Mouse (Mus musculus) gastrocnemius, postnatal 25 days (tissue): ENCODE measurements around the gene Tspan12. TPM values are rescaled to one million over a fixed set of nuclear protein-coding genes. Genes with fewer than 3 reads are reported as not detected.
"Not testable (repeated sequence)": the region's sequence is repeated elsewhere in the genome, so short reads cannot be mapped to it uniquely, and the experiment has no call there.

Source experiments
- DNase-seq: peaks from one replicate; pipeline ENCODE4 v3.0.0; 2022
- total RNA-seq, 2 experiments: library from RNA; stranded (reverse); gene quantifications; 1 replicate in 1 of 2; 2 replicates in 1 of 2; pipeline ENCODE4 v1.2.3; 2021

The Tspan12 gene
- total RNA-seq, 2 experiments from 2014 or later, result 13.9 to 37.2 TPM

DNA sequence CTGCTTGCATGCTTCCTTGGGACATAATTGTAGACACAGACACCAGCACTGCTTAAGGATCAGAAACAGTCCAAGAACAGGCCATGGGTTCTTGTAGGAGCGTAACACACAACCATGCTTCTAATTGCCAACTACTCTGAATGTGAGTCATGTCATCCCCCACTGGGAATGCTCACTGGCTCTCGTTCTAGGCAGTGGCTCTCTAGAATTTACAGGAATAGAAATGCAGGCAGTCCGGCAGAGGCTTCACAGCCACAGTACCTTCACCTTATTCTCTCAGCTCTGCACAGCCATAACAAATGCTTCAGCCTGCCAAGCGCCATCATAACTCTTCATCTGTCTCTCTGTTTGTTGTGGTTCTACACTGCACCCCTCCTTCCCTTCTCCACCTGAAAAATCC is 23.9 kb downstream of the Tspan12 start:
- peak; percentile 19 for DNase-seq

DNA sequence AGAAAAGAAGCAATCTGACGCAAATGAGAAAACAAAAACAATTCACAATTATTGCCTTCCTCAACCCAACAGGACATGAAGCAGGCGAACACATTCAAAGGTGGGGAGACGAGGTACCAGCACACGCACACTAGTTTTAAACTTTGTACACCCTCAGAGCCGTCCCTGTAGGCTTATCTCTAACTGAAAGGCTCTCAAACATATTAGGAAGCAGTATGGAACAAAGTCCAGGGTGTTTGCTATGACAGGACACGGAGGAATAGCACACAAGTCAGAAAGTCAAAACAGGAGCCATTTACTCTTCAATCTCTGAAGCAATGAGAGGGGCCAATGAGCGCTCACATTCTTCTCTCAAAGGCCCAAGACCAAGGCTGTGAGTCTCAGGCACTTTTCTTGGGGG is 24.3 kb downstream of the Tspan12 start:
- no peak for DNase-seq

DNA sequence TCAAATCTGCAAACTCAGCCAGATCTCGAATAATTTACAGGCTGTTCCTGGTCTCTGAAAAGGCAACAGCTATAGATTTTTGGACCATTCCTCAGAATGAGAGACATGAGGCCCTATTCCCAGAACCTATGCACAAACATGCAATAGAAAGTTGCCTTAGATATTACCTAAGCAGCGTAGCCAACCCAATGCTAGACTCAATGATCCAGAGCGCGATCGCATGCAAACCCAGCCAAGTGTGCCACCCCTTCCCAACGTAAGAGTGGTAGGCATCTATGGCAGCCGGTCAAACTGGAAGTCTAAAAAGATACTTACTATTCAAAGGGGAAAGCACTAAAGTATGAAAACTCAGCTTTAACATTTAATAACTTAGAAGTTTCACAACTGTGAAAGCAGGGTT is 28.6 kb downstream of the Tspan12 start:
- no peak for DNase-seq

DNA sequence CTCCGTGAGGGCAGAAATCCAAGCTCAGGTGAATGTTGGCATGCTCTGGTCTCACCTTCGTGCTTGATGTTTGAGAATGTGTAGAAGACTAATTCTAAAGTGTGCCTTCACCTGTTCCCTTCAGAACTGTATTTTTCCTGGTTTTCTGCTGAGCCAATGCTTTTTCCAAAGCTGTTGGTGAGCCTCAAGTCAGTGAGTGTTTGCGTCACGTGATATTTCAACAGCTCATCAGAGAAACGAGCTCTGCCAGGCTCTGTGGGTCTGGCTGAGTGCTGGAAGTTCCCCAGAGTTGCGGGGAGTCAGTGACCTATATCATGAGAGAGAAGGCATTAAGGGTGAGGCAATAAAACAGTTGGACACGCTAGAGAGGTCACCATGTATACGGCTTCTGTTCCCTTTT is 29.0 kb downstream of the Tspan12 start:
- no peak for DNase-seq

DNA sequence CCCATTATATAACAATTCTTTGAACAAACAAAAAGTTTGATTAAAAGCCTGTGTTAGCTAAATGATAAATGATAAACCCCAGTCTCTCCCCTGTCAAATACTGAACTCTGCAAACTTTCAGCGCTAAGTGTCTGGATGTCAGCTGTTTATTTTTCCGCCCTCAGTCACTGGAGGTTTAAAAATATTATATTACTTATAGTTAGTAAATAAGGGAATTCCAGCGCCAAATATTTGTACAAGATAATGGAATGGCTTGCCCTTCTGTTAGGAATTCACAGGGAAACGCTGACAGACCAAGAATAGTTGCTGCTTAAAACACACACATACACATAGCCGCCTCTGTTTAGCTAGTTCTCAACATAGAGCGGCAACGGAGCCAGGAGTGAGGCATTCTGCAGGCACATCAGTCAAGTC is 29.6 kb downstream of the Tspan12 start:
- DNase-seq, result no peak

DNA sequence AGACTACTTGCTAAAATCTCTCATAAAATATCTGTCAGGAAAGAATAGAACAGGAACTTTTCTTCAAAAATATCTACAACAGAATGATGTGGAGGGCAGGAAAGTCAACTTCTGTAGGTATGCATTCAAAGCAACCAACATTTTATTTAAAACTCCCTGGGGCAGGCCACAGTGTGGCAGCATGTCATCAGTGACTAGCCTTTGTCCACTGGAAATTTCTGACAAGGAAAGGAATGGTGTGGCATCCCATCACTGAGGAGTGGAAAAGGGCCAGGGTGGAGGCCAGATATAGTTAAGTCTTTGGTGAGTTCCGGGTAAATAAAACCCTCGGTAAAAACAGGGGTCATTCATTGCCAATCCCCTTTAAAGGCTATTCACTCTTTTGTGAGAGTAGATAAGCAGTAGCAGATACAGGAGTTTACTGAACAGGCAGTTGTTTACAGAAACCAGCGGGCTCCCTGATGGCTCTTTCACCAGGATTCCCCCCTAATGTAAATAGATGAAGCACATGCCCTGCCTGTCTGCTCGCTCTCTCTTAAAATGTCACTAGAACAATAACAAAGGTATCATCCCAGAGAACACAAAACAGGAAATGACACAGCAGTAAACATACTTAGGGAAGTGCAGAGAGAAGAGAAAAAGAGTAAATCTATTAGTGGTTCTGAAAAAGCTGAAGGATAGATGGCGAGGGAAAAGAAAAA is 34.1 kb downstream of the Tspan12 start:
- DNase-seq, result no peak

DNA sequence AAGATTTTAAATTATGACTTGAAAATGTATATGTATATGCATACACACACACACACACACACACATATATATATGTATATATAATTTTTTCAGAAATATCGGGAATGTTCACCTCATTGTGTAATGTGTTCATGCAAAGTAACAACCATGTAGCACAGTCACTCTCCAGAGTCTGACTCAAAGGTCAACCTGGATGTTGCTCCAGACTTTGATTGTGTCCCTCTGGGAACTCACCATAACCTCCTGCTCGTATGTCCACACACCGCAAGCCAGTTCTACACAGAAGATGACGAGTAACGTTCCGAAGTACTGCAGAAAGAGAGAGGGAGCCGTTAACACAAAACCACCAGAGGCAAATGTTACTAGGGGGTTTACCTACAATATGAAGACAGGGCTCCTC is 46.3 kb downstream of the Tspan12 start:
- DNase-seq, result no peak

DNA sequence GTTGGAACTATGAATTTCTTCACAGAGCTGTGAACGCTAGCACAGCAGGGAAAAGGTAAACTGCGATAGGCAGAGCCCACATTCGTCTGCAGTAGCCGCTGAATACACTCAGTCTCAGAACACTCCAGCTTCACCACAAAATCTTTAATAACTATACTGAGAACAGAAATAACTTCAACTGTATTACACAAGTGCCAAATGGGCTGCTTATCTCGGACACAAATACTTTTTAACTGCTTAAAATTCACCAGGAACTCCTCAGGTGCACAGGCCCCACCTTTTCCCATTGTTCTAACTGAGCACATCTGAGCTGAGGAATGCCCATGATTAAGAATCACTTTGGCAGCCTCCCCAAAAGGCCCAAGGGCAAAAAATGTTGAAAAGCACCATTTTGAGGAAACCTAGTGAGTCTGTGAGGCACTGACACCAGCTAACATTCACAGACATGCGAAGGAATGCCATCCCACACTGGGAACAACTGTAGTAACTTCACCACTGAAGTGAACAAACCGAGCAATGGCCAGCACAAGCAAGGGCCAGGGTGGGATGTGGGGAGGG is 47.2 kb downstream of the Tspan12 start:
- no peak for DNase-seq

DNA sequence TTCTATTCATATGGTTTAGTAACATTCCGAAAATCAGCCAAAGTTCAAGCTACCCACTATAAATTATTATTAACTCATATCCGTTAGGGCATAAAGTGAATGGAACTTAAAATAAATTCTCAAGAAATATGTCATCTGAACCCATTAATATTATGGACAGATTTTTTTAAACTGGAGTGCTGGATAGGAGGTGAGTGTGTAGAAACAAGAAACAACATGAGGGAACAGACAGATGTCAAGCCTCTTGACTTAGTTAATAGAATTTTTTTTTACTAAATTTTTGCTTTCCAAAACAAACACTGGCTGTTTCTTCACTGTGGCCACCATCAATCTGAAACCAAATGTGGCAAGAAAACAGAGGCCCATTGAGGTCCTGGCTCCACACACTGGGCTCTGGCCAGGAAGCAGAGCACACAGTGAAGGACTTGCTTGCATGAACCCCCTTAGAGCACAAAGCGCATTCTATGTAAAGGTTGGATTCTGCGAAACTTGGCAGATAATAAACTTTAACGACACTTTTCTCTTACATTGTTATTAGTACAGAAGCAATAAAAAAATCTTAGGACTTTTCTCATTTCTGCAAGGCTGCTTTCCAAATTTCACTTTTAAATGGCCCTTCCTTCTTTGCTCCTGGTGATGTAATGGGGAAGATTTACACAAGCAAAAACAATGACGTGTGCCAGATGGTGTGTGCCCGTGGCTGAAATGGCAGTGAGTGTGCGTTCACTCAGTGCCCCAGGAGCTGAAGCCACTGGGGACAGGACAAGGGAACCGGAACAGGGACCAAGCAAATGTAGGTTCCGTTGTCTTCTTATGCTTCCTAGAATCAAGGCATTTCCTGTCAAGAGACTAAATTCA is 48.6 kb downstream of the Tspan12 start:
- DNase-seq, result no peak

DNA sequence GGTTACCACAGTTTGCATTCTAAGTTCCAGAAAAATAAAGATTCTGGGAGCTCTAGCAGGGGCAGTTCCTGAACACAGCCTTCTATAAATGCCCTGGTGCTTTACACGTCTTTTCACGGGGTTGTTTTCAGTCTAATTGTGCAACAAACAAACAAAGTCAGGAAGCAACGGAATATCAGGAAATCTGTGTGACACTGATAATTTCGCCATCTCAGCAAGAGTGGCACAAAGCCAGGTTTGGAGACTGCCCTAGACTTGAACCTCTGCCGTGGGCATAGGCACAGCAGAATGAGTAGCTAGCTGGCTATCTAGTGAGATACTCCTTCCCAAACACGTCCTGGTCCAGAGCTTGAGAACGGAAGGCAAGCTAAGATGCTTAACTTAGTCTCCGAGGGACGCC is 53.7 kb downstream of the Tspan12 start:
- DNase-seq, result peak; percentile 14

DNA sequence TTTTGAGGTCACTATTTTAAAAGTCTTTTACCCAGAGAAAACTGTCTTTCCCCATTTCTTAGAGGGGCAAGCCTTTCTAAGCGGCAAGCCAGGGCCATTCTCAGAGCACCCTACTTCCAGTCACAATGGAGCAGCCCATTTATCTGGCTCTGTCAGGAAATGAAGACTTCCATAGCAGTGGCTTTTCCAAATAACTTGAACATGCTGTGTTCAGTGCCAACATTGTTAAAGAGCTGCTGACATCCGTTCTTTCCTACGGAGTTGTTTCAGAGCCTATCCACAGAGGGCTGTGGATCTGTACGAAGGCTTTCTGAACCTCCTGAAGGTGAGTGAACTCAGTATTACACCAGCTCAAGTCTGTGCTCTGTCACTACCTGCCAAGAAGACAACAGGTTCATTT is 55.2 kb downstream of the Tspan12 start:
- no peak for DNase-seq

DNA sequence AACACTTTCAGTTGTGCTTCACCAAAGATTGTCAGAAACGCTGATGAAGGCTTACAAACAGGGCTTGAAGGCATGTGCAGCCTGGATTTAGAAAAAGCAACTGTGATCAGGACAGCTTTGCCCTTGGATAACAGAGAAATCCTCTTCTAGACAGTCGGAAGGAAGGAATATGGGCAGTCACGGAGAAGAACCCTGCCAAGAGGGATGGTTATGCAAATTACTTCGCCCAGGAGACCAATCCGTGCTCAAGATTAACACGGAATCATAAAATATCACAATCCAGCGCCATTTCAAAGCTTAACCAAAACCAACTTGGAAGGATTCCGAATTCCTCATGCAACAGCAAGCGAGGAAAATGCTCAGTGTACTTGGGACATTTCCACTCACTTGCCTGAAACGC is 55.9 kb downstream of the Tspan12 start:
- DNase-seq, result no peak

DNA sequence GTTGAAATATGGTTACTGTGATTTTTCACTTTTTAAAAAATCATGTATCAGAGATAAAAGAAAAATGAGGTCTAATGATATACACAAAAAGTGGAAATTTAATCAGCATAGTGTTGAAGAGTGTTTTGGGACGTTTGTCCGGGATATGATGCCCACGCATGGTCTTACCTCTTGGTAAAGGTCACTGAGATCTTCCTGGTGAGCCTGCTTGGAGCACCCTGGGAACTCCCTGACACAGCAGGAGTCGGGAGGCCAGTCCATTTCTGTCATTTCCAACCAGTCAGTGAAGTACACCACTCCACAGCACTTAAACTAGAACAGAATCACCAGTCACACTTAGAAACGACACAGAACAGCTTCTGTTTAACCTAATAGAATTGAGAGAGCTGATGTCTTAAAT is 56.9 kb downstream of the Tspan12 start:
- DNase-seq, result no peak

DNA sequence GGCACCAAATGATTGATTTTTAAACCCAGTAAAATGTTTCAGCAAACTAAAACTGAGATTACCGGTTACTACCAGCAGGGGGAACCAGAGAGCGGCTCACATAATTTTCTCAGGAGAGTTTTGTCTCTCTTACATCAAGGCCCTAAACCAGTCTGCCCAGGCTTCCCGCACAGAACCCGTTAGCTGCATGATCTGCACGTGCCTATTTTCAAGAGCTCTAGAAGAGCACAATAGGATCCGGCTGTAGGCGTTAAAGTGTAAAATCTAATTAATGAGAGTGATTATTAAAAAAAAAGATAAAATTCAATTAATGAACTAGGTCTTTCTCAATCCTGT is 57.3 kb downstream of the Tspan12 start:
- no peak for DNase-seq

DNA sequence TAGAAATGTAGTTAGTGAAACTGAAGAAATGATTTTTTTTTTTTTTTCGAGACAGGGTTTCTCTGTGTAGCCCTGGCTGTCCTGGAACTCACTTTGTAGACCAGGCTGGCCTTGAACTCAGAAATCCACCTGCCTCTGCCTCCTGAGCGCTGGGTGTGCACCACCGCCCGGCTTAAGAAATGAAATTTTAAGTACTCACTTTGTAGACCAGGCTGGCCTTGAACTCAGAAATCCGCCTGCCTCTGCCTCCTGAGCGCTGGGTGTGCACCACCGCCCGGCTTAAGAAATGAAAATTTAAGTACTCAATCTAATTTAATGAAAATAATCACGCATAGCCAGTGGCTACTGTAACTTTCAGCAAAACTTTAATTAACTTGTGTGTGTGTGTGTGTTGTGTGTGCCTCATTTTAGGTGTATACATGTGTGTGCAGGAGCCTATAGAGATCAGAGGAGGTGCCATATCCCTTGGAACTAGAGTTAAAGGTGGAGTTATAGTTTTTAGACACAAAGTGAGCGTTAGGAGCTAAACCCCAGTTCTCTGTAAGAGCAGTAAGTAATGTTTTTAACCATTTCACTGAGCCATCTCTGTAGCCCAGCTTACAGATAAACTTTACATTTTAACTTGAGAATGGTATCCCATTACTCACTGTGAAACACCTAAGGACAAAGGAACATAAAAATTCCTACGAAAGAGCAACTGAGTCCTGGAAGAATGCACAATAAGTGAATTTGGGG is 57.8 kb downstream of the Tspan12 start:
- DNase-seq, result no peak

DNA sequence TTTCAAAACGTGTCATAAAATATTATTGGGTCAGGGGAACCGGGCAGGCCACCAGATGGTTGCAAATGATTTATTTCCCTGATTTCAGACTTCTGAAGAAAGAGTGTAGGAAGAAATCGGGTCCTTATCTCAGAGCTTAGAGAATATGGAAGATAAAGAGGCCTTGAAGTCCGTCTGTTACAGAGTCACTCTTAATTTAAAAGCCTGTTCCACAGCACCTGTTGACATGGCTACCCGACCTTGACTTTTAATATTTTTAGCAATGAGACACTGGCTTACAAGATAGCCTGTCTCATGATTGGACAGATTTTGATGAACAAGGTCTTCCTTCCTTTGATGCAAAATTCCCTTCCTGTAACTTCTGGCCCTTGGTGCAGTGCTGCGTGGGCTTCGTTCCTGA is 61.0 kb downstream of the Tspan12 start:
- DNase-seq, result no peak

DNA sequence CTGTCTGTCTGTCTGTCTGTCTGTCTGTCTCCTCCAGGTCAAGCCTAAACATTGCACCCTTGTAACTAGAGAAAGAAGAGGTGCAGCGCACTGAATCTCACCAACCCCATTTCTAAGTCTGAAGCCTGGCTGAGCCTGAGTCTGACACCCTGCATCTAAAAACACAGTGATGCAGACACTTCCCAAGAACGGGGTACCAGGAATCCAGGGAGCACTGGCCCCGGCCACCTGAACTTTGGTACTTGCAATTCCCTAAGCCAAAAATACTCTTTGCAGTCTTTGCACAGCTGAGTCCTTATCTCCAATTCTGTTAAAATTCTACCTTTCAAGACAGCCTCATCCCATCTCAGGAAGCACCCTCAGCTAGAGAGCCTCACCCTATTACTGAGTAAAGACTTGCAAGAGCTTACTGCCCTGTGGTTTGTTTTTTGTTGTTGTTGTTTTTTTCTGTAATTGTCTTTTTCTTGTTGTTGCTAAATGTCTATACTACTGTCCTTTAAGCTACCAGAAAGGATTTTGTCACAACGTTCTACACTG is 61.7 kb downstream of the Tspan12 start:
- no peak for DNase-seq

DNA sequence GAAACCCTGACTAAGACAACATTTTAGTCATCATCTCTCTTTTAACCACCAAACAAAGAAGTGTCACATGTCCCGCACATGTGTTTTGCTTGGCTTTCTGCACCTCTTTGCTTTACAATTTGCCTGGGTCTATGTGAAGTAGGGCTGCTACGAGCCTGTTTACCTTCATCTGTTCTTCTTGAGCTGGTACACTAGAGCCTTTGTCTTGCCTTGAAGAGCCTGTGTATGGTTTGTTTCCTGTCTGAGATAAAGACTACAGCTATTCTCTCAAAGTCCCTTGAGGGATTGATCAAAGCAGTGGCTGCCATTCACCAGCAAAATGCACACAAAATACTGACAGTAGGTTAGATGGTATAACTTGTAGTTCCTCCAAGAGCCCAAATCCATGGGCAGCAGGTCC is 62.3 kb downstream of the Tspan12 start:
- no peak for DNase-seq

DNA sequence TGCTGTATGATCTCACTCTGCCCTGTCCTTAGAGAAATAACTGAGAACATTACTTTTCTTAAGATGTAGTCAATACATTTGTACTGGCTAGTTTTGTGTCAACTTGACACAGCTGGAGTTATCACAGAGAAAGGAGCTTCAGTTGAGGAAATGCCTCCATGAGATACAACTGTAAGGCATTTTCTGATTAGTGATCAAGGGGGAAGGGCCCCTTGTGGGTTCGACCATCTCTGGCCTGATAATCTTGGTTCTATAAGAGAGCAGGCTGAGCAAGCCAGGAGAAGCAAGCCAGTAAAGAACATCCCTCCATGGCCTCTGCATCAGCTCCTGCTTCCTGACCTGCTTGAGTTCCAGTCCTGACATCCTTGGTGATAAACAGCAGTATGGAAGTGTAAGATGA is 62.7 kb downstream of the Tspan12 start:
- DNase-seq, result not testable (repeated sequence)

DNA sequence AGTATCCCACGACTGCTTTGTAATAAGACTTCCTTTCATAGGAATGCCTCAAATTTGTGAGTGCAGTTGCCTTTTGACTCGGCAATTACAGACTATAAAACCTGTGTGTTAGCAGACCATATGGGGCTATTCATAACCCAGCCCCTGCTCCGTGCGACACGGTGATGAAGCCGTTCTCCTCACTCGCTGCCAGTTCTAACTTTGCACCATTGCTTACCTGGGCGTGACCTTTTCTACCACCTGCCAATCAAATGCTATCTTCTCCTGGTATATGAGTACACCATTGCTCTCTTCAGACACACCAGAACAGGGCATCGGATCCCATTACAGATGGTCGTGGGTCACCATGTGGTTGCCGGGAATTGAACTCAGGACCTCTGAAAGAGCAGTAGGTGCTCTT is 64.6 kb downstream of the Tspan12 start:
- no peak for DNase-seq

DNA sequence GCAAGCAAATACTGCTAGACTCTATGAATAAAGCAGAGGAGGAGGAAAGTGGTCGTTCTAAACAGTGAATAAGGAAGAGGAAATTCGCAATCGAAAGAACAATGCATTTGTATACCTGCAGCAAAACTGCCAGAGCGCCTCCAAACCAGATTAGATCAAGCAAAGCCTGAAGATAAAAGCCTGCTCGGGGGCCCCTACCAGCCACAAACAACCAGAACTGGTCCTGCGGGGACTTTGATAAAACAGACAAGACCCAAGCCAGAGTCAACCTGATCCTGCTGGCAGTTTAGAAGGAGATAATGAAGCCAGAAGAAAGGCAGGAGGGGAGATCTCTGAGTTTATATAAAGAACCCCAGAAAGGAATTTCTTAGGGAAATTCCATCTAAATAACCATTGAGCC is 65.0 kb downstream of the Tspan12 start:
- no peak for DNase-seq

DNA sequence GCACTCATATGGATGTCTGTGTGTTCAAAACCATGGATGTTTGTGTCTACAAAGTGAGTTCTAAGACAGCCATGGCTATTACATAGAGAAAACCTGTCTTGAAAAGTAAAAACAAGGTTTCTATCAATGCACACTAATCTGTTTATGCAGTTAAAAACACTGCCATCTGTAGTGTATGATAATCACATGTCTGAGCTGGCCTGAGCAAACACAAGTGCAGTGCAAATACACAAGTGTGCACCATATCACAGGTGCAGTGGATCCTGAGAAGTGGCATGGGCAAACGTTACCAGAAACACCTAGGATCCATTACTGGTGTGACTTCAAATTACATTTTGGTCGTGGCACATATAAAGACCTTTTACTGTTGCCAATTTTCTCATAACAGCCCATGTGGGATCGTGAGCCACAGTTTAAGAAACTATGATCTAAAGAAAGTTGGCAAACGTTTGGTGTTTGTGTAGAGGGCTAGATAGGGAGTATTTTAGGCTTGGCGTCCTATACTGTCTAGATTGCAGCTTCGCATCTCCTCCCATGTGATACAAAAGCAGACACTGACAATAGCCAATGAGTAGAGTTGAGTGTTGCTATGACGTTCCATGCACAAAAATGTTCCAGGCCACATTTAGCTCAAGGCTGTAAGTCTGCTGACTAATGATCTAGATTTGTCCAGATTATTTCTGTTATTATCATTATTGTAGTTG is 78.0 kb downstream of the Tspan12 start:
- DNase-seq, result no peak
